Mouse (Mus musculus) E14TG2a.4 (cell line): ENCODE measurements around the gene Tmem235.

Experiments used
- CTCF ChIP-seq: conservative IDR thresholded peaks from 2 replicates; pipeline ENCODE4 v1.5.1; 2014; ENCODE audit warnings: low read length
- POU5F1 ChIP-seq: IDR thresholded peaks from 2 replicates; pipeline ENCODE4 v1.6.1; 2014; ENCODE audit warnings: low read length, borderline replicate concordance

DNA sequence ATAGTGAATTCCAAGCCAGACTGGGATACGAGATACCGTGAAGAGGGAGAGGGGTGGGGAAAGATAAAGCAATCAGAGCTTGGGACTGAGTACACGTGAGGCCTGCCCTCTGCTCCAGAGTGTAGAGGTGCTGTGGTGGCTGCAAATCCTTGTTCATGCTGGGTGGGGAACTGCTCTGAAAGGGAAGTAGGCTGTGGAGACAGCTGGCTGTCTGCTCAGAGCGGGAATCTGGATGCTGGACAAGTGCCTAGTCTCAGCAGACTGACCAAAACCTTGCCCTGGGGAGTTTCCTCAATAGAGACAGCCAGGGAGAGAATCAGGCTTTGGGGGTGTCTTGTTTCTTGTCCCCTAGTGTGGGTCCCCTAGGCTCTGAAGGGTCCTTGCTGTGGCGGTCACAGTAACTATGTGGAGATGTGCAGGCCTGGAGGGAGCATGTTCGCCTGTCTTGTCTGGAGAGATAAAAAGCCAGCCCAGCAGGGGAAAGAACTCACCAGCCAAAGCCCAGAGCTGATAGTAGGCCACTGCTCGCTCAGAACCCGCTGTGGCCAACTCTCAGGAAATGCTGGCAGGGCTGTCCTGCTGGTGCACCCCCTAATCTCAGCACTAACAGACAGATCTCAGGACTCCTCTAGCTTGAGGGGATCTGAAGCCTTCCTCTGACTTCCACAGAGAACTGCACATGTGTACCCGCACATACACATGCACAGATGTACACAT is 31.5 kb upstream of the Tmem235 start:
- TF ChIP-seq CTCF (no peak), POU5F1 (no peak)
